Mouse (Mus musculus): Measurements from ENCODE around the gene Cby1.

Gene Cby1

GRCm38 (mm10) chr15:79706603-79707214 lies 47.7 kb downstream of the Cby1 start:
- no peak for DNase-seq (ENCODE audit: low spot score)

DNA sequence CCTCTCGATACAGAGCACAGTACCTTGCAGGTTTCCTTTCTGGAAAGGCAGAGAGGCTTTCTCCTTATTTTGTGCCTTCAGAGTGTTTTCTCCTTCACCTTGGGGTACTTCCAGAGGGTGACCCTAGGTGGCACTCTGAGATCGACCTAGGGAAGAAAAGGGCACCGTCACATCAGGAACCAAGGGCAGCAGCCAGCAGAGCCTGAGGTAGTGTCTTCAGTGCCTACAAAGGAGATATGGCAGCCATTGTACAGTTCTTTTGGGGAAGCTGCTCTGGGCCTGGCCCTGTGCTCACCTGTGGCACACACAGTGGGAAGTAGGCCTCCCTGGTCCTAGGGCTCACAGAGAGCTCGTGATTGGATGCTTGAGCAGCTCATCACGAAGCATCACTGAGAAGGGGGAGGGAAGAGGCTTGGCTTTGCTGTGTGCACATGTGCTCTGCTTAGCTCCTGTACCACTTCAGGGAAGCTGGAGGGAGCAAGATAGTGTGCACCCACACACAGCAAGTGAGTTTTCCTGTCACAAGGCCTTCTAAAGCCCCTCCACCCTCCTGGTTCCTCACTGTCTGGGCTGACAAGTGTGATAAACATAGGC lies 49.3 kb downstream of the Cby1 start:
- no peak for DNase-seq (ENCODE audit: low spot score)

- no peak for DNase-seq (ENCODE audit: low spot score)
These were observed 56.6 kb downstream of the Cby1 start for GRCm38 (mm10) chr15:79715646-79716045.

DNA sequence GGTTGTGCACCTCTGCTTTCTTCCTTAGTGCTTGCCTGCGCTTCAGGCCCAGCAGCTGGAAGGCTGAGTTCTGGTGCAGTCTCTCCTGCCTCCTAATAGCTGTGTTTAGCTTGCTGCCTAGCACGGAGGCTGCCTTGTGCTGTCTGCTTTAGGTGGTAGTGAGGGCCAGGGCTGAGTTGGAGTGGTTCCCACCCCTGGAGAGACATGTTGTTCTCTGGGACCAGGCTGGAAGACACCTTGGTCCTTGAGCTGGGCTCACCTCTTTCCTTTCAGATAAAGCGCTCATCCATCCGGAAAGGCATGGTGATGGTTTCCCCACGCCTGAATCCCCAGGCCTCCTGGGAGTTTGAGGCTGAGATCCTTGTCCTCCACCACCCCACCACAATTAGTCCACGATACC lies 57.7 kb downstream of the Cby1 start:
- DNase-seq (ENCODE audit: low spot score) = no peak
